Mouse (Mus musculus): ENCODE data around the gene Ccdc33. TPM values are rescaled to one million over a fixed set of nuclear protein-coding genes. Genes with fewer than 3 reads are reported as not detected.

The Ccdc33 gene
- polyA plus RNA-seq, 1 experiment from 2014 or later = 1.1 TPM

- DNase-seq (ENCODE audit: low spot score) = no peak
Measured at GRCm38 (mm10) chr9:58130909-58131308, 12.3 kb upstream of the Ccdc33 start.

GRCm38 (mm10) chr9:58129508-58129907, 10.9 kb upstream of the Ccdc33 start:
- no peak for DNase-seq (ENCODE audit: low spot score)

- DNase-seq (ENCODE audit: low spot score) = no peak
Measured at GRCm38 (mm10) chr9:58128926-58129413, 10.3 kb upstream of the Ccdc33 start.

GRCm38 (mm10) chr9:58125811-58126210, 7.2 kb upstream of the Ccdc33 start:
- DNase-seq (ENCODE audit: low spot score) = no peak

- no peak for DNase-seq (ENCODE audit: low spot score)
Measured at GRCm38 (mm10) chr9:58125085-58125484, 6.5 kb upstream of the Ccdc33 start.

- no peak for DNase-seq (ENCODE audit: low spot score)
Measured at GRCm38 (mm10) chr9:58116024-58116651, 2.5 kb downstream of the Ccdc33 start.

GRCm38 (mm10) chr9:58115297-58115925, 3.2 kb downstream of the Ccdc33 start:
- DNase-seq (ENCODE audit: low spot score) = no peak

- DNase-seq (ENCODE audit: low spot score) = no peak
Measured at GRCm38 (mm10) chr9:58114019-58114418, 4.6 kb downstream of the Ccdc33 start.

GRCm38 (mm10) chr9:58113279-58113884, 5.2 kb downstream of the Ccdc33 start:
- no peak for DNase-seq (ENCODE audit: low spot score)

GRCm38 (mm10) chr9:58112866-58113278, 5.8 kb downstream of the Ccdc33 start:
- no peak for DNase-seq (ENCODE audit: low spot score)

GRCm38 (mm10) chr9:58112321-58112751, 6.3 kb downstream of the Ccdc33 start:
- DNase-seq (ENCODE audit: low spot score) = peak; percentile 88

- DNase-seq (ENCODE audit: low spot score) = peak; percentile 25
Measured at GRCm38 (mm10) chr9:58111431-58111830, 7.2 kb downstream of the Ccdc33 start.

GRCm38 (mm10) chr9:58110787-58111186, 7.8 kb downstream of the Ccdc33 start:
- no peak for DNase-seq (ENCODE audit: low spot score)

- no peak for DNase-seq (ENCODE audit: low spot score)
Measured at GRCm38 (mm10) chr9:58107494-58107893, 11.1 kb downstream of the Ccdc33 start.

- DNase-seq (ENCODE audit: low spot score) = no peak
Measured at GRCm38 (mm10) chr9:58105595-58106169, 12.9 kb downstream of the Ccdc33 start.

- DNase-seq (ENCODE audit: low spot score) = no peak
Measured at GRCm38 (mm10) chr9:58103647-58104046, 15.0 kb downstream of the Ccdc33 start.

GRCm38 (mm10) chr9:58102013-58102412, 16.6 kb downstream of the Ccdc33 start:
- no peak for DNase-seq (ENCODE audit: low spot score)

- no peak for DNase-seq (ENCODE audit: low spot score)
Measured at GRCm38 (mm10) chr9:58099836-58100565, 18.6 kb downstream of the Ccdc33 start.

- no peak for DNase-seq (ENCODE audit: low spot score)
Measured at GRCm38 (mm10) chr9:58096629-58097301, 21.9 kb downstream of the Ccdc33 start.

- no peak for DNase-seq (ENCODE audit: low spot score)
Measured at GRCm38 (mm10) chr9:58095977-58096376, 22.6 kb downstream of the Ccdc33 start.

GRCm38 (mm10) chr9:58093776-58094175, 24.8 kb downstream of the Ccdc33 start:
- DNase-seq (ENCODE audit: low spot score) = no peak
